Mouse (Mus musculus) midbrain, embryonic 15.5 days (tissue): Measurements from ENCODE around the gene Zfp366. TPM values are rescaled to one million over a fixed set of nuclear protein-coding genes. Genes with fewer than 3 reads are reported as not detected.

Source experiments
- ATAC-seq: fragments of 200-750 bp; cut with Nextera tagmentation; replicated peaks from 2 replicates; pipeline ENCODE4 v1.8.0; 2017; ENCODE audit warnings: moderate TSS enrichment
- H3K27ac ChIP-seq: fragments of 300-500 bp; sonication (generic); 2 replicates; pipeline ENCODE4 v1.5.1; 2015; ENCODE audit warnings: mild to moderate bottlenecking, inconsistent platforms
- H3K27me3 ChIP-seq: fragments of 300-500 bp; sonication (generic); replicated peaks from 2 replicates; pipeline ENCODE4 v1.6.1; 2015; ENCODE audit warnings: inconsistent platforms
- H3K36me3 ChIP-seq: fragments of 300-500 bp; sonication (generic); replicated peaks from 2 replicates; pipeline ENCODE4 v1.6.1; 2015; ENCODE audit warnings: inconsistent platforms
- H3K4me1 ChIP-seq: fragments of 300-500 bp; sonication (generic); 2 replicates; pipeline ENCODE4 v1.6.1; 2015; ENCODE audit warnings: inconsistent platforms
- H3K4me2 ChIP-seq: fragments of 300-500 bp; sonication (generic); 2 replicates; pipeline ENCODE4 v1.6.1; 2015; ENCODE audit warnings: inconsistent platforms, mild to moderate bottlenecking, moderate library complexity
- H3K4me3 ChIP-seq: fragments of 300-500 bp; sonication (generic); 2 replicates; pipeline ENCODE4 v1.5.1; 2015; ENCODE audit warnings: mild to moderate bottlenecking, inconsistent platforms
- H3K9ac ChIP-seq: fragments of 300-500 bp; sonication (generic); 2 replicates; pipeline ENCODE4 v1.6.1; 2015; ENCODE audit warnings: mild to moderate bottlenecking, inconsistent platforms
- H3K9me3 ChIP-seq: fragments of 300-500 bp; sonication (generic); 2 replicates; pipeline ENCODE4 v1.6.1; 2016; ENCODE audit warnings: inconsistent platforms
- WGBS: fragments of 180-500 bp; shearing (Covaris S2); methylation state at CpG from one replicate; pipeline ENCODE4 v1.1.7; 2015; ENCODE audit warnings: mixed read lengths; 5-methylcytosine and 5-hydroxymethylcytosine counted together
- polyA plus RNA-seq: library from polyadenylated mRNA; unstranded; fragments of >200 nt; fragmentation: Nextera tagmentation; extraction: Ambion mirVana; gene quantifications from 2 replicates; pipeline ENCODE4 v1.2.1, GENCODE M21; 2015

Zfp366 gene
- polyA plus RNA-seq, 1 experiment from 2014 or later, result 0.81 TPM

- no peak for ATAC-seq
- Histone ChIP-seq H3K9ac (no peak overlapping the region), H3K4me2 (no peak overlapping the region), H3K27me3 (no peaks in the 10 kb centered on the region), H3K27ac (no peak overlapping the region), H3K4me3 (no peak overlapping the region), H3K36me3 (no peaks in the 10 kb centered on the region), H3K9me3 (no peaks in the 10 kb centered on the region), H3K4me1 (no peaks in the 10 kb centered on the region)
- 20% methylated on average over 3 of the region's 3 CpGs for WGBS
Measured at GRCm38 (mm10) chr13:99244896-99245295, 60.3 kb downstream of the Zfp366 start.

- 84% methylated on average over 21 of the region's 21 CpGs for WGBS
Measured at GRCm38 (mm10) chr13:99245916-99246460, 61.4 kb downstream of the Zfp366 start.

GRCm38 (mm10) chr13:99250806-99251205, 66.2 kb downstream of the Zfp366 start:
- Histone ChIP-seq H3K4me2 (no peak overlapping the region), H3K27me3 (no peaks in the 10 kb centered on the region), H3K36me3 (no peaks in the 10 kb centered on the region), H3K9ac (no peak overlapping the region), H3K9me3 (no peaks in the 10 kb centered on the region), H3K27ac (no peak overlapping the region), H3K4me1 (no peaks in the 10 kb centered on the region), H3K4me3 (no peak overlapping the region)
- no peak for ATAC-seq
- WGBS, result 89% methylated on average over 2 of the region's 2 CpGs

More at GRCm38 (mm10) chr13:99245916-99246460, 61.4 kb downstream of the Zfp366 start:
- Histone ChIP-seq H3K9ac (no peak overlapping the region), H3K36me3 (no peaks in the 10 kb centered on the region), H3K4me2 (no peak overlapping the region), H3K27me3 (no peaks in the 10 kb centered on the region), H3K9me3 (no peaks in the 10 kb centered on the region), H3K4me1 (no peaks in the 10 kb centered on the region), H3K4me3 (no peak overlapping the region), H3K27ac (no peak overlapping the region)
- no peak for ATAC-seq

- H3K9ac ChIP-seq, result no peak overlapping the region
- H3K4me2 ChIP-seq, result no peak overlapping the region
- no peaks in the 10 kb centered on the region for H3K36me3 ChIP-seq
- no peak overlapping the region for H3K27ac ChIP-seq
- no peak for ATAC-seq
- no peaks in the 10 kb centered on the region for H3K27me3 ChIP-seq
- H3K9me3 ChIP-seq, result no peaks in the 10 kb centered on the region
- no peak overlapping the region for H3K4me3 ChIP-seq
- no peaks in the 10 kb centered on the region for H3K4me1 ChIP-seq
Measured at GRCm38 (mm10) chr13:99254215-99254614, 69.6 kb downstream of the Zfp366 start.

GRCm38 (mm10) chr13:99254781-99255180, 70.2 kb downstream of the Zfp366 start:
- Histone ChIP-seq H3K27ac (0 out of 2 replicates have a peak overlapping the region, but pooled peaks have one; percentile 5), H3K4me1 (no peaks in the 10 kb centered on the region), H3K9ac (no peak overlapping the region), H3K4me2 (no peak overlapping the region), H3K27me3 (no peaks in the 10 kb centered on the region), H3K9me3 (no peaks in the 10 kb centered on the region), H3K36me3 (no peaks in the 10 kb centered on the region), H3K4me3 (no peak overlapping the region)
- 18% methylated on average over 3 of the region's 3 CpGs for WGBS
- ATAC-seq, result no peak

- Histone ChIP-seq H3K4me2 (no peak overlapping the region), H3K27me3 (no peaks in the 10 kb centered on the region), H3K4me3 (no peak overlapping the region), H3K9ac (no peak overlapping the region), H3K36me3 (no peaks in the 10 kb centered on the region), H3K4me1 (no peaks in the 10 kb centered on the region), H3K27ac (no peak overlapping the region), H3K9me3 (no peaks in the 10 kb centered on the region)
- no peak for ATAC-seq
- 88% methylated on average over 4 of the region's 4 CpGs for WGBS
Measured at GRCm38 (mm10) chr13:99256916-99257315, 72.3 kb downstream of the Zfp366 start.

GRCm38 (mm10) chr13:99258677-99259076, 74.1 kb downstream of the Zfp366 start:
- Histone ChIP-seq H3K4me2 (no peak overlapping the region), H3K4me1 (no peaks in the 10 kb centered on the region), H3K36me3 (no peaks in the 10 kb centered on the region), H3K27me3 (no peaks in the 10 kb centered on the region), H3K9me3 (no peaks in the 10 kb centered on the region), H3K9ac (no peak overlapping the region), H3K27ac (no peak overlapping the region), H3K4me3 (no peak overlapping the region)
- 92% methylated on average over 3 of the region's 3 CpGs for WGBS
- ATAC-seq, result no peak

GRCm38 (mm10) chr13:99259502-99260174, 75.0 kb downstream of the Zfp366 start:
- ATAC-seq, result no peak

GRCm38 (mm10) chr13:99262406-99262805, 77.8 kb downstream of the Zfp366 start:
- H3K4me2 ChIP-seq, result no peak overlapping the region
- 97% methylated on average over 1 of the region's 1 CpGs for WGBS
- no peak overlapping the region for H3K9ac ChIP-seq
- no peaks in the 10 kb centered on the region for H3K9me3 ChIP-seq
- H3K27me3 ChIP-seq, result no peaks in the 10 kb centered on the region
- H3K4me3 ChIP-seq, result no peak overlapping the region
- ATAC-seq, result no peak
- no peaks in the 10 kb centered on the region for H3K4me1 ChIP-seq
- no peak overlapping the region for H3K27ac ChIP-seq
- no peaks in the 10 kb centered on the region for H3K36me3 ChIP-seq

More at GRCm38 (mm10) chr13:99259502-99260174, 75.0 kb downstream of the Zfp366 start:
- Histone ChIP-seq H3K36me3 (no peaks in the 10 kb centered on the region), H3K4me3 (no peak overlapping the region), H3K27ac (no peak overlapping the region), H3K9ac (no peak overlapping the region), H3K9me3 (no peaks in the 10 kb centered on the region), H3K4me2 (no peak overlapping the region), H3K4me1 (no peaks in the 10 kb centered on the region), H3K27me3 (no peaks in the 10 kb centered on the region)
- 83% methylated on average over 15 of the region's 15 CpGs for WGBS

- no peak overlapping the region for H3K27ac ChIP-seq
- 67% methylated on average over 4 of the region's 4 CpGs for WGBS
Measured at GRCm38 (mm10) chr13:99263159-99263783, 78.6 kb downstream of the Zfp366 start.

GRCm38 (mm10) chr13:99264483-99264882, 79.9 kb downstream of the Zfp366 start:
- H3K27ac ChIP-seq, result no peak overlapping the region
- H3K4me2 ChIP-seq, result no peak overlapping the region
- no peak overlapping the region for H3K4me3 ChIP-seq
- 85% methylated on average over 6 of the region's 6 CpGs for WGBS
- ATAC-seq, result no peak
- no peaks in the 10 kb centered on the region for H3K27me3 ChIP-seq
- no peaks in the 10 kb centered on the region for H3K36me3 ChIP-seq
- H3K4me1 ChIP-seq, result no peaks in the 10 kb centered on the region
- H3K9me3 ChIP-seq, result no peaks in the 10 kb centered on the region
- H3K9ac ChIP-seq, result no peak overlapping the region

More at GRCm38 (mm10) chr13:99263159-99263783, 78.6 kb downstream of the Zfp366 start:
- Histone ChIP-seq H3K4me2 (no peak overlapping the region), H3K4me3 (no peak overlapping the region), H3K27me3 (no peaks in the 10 kb centered on the region), H3K4me1 (no peaks in the 10 kb centered on the region), H3K36me3 (no peaks in the 10 kb centered on the region), H3K9ac (no peak overlapping the region), H3K9me3 (no peaks in the 10 kb centered on the region)
- ATAC-seq, result no peak

GRCm38 (mm10) chr13:99272046-99272445, 87.4 kb downstream of the Zfp366 start:
- no peak for ATAC-seq
- Histone ChIP-seq H3K27me3 (no peaks in the 10 kb centered on the region), H3K9ac (no peak overlapping the region), H3K4me2 (no peak overlapping the region), H3K27ac (no peak overlapping the region), H3K9me3 (no peaks in the 10 kb centered on the region; the same call in 1 of the 2 replicates), H3K4me3 (no peak overlapping the region), H3K4me1 (no peaks in the 10 kb centered on the region), H3K36me3 (no peaks in the 10 kb centered on the region)
- 94% methylated on average over 3 of the region's 3 CpGs for WGBS
